Mouse (Mus musculus): ENCODE results near the gene Ip6k3.

- no peak for TF ChIP-seq POLR2A (IDR thresholded peaks at IDR 0.05; ENCODE audit: borderline replicate concordance, extremely low read depth, insufficient read depth, insufficient read length, poor library complexity, severe bottlenecking)
- TF ChIP-seq CTCF (IDR thresholded peaks at IDR 0.05; ENCODE audit: borderline replicate concordance, extremely low read depth, insufficient read depth, insufficient read length): peak; percentile 75
Measured at GRCm38 (mm10) chr17:27165054-27165773, 2.4 kb downstream of the Ip6k3 start.
